Mouse (Mus musculus) MEL (cell line): ENCODE data around the gene Raph1. TPM values are rescaled to one million over a fixed set of nuclear protein-coding genes. Genes with fewer than 3 reads are reported as not detected.

Experiments
- DNase-seq: peaks from one replicate; pipeline ENCODE4 v3.0.0; 2011; ENCODE audit warnings: low read depth, low spot score
- H3K27ac ChIP-seq: 2 replicates; pipeline ENCODE4 v1.5.1; 2012; ENCODE audit warnings: low read depth, mild to moderate bottlenecking, control low read depth, low read length, moderate library complexity; ENCODE audit not compliant: control insufficient read depth
- H3K27me3 ChIP-seq, 2 experiments: fragments of 150-350 bp in 1 of 2; sonication (generic) in 1 of 2; 2 replicates each; pipeline ENCODE4 v1.6.1; 2012; ENCODE audit warnings: low read length in 2 of 2, mild to moderate bottlenecking in 2 of 2, improper control_type of control experiment in 1 of 2, moderate library complexity in 1 of 2; ENCODE audit not compliant: insufficient read depth in 2 of 2, control insufficient read depth in 1 of 2
- H3K36me3 ChIP-seq, 2 experiments: 2 replicates each; pipeline ENCODE4 v1.6.1; 2012 to 2014; ENCODE audit warnings: low read length in 2 of 2, improper control_type of control experiment in 1 of 2, inconsistent platforms in 1 of 2, mild to moderate bottlenecking in 1 of 2; ENCODE audit not compliant: insufficient read depth in 2 of 2, control insufficient read depth in 1 of 2
- H3K4me1 ChIP-seq, 2 experiments: fragments of 150-350 bp in 1 of 2; sonication (generic) in 1 of 2; 2 replicates each; pipeline ENCODE4 v1.6.1; 2012; ENCODE audit warnings: low read length in 2 of 2, improper control_type of control experiment in 1 of 2, mild to moderate bottlenecking in 1 of 2; ENCODE audit not compliant: insufficient read depth in 2 of 2, control insufficient read depth in 1 of 2
- H3K4me3 ChIP-seq, 2 experiments: fragments of 150-350 bp in 1 of 2; sonication (generic) in 1 of 2; 2 replicates each; pipeline ENCODE4 v1.5.1; 2012; ENCODE audit warnings: low read depth in 2 of 2, low read length in 2 of 2, mild to moderate bottlenecking in 2 of 2, moderate library complexity in 2 of 2, control low read depth in 1 of 2, improper control_type of control experiment in 1 of 2; ENCODE audit not compliant: control insufficient read depth in 1 of 2, insufficient read depth in 1 of 2
- H3K79me2 ChIP-seq: 2 replicates; pipeline ENCODE4 v1.6.1; 2012; ENCODE audit warnings: mild to moderate bottlenecking, low read length, moderate library complexity; ENCODE audit not compliant: control insufficient read depth, poor library complexity, insufficient read depth
- H3K9ac ChIP-seq: 2 replicates; pipeline ENCODE4 v1.6.1; 2012; ENCODE audit warnings: low read depth, mild to moderate bottlenecking, control low read depth, low read length, moderate library complexity; ENCODE audit not compliant: control insufficient read depth, poor library complexity, severe bottlenecking
- H3K9me3 ChIP-seq: fragments of 150-350 bp; sonication (generic); replicated peaks from 2 replicates; pipeline ENCODE4 v1.6.1; 2012; ENCODE audit warnings: mild to moderate bottlenecking, low read length, improper control_type of control experiment, moderate library complexity; ENCODE audit not compliant: insufficient read depth
- CHD1 ChIP-seq: IDR thresholded peaks from 2 replicates; pipeline ENCODE4 v1.6.1; 2012; ENCODE audit warnings: low read depth, mild to moderate bottlenecking, inconsistent platforms, low read length, improper control_type of control experiment
- CTCF ChIP-seq, 3 experiments: IDR thresholded peaks in 2 of 3; conservative IDR thresholded peaks in 1 of 3; 2 replicates each; pipeline ENCODE4 v1.5.1; 2011 to 2012; ENCODE audit warnings: low read length in 3 of 3, low read depth in 2 of 3, mild to moderate bottlenecking in 2 of 3, improper control_type of control experiment in 1 of 3, inconsistent platforms in 1 of 3, mixed read lengths in 1 of 3, moderate library complexity in 1 of 3; ENCODE audit not compliant: control insufficient read depth in 1 of 3, insufficient read depth in 1 of 3, poor library complexity in 1 of 3, severe bottlenecking in 1 of 3
- E2F4 ChIP-seq: IDR thresholded peaks from 2 replicates; pipeline ENCODE4 v1.6.1; 2011; ENCODE audit warnings: low read depth, low read length, improper control_type of control experiment, borderline replicate concordance
- ELF1 ChIP-seq: IDR thresholded peaks from 2 replicates; pipeline ENCODE4 v1.6.1; 2014; ENCODE audit warnings: low read depth, mild to moderate bottlenecking, inconsistent platforms, low read length, improper control_type of control experiment, moderate library complexity
- EP300 ChIP-seq, 2 experiments: IDR thresholded peaks; 2 replicates each; pipeline ENCODE4 v1.6.1; 2011; ENCODE audit warnings: improper control_type of control experiment in 2 of 2, low read length in 2 of 2, low read depth in 1 of 2, mild to moderate bottlenecking in 1 of 2
- ETS1 ChIP-seq: IDR thresholded peaks from 2 replicates; pipeline ENCODE4 v1.6.1; 2012; ENCODE audit warnings: low read depth, mild to moderate bottlenecking, inconsistent platforms, low read length, improper control_type of control experiment, moderate library complexity
- GABPA ChIP-seq: IDR thresholded peaks from 2 replicates; pipeline ENCODE4 v1.6.1; 2012; ENCODE audit warnings: low read depth, mild to moderate bottlenecking, inconsistent platforms, low read length, improper control_type of control experiment, moderate library complexity
- GATA1 ChIP-seq: IDR thresholded peaks from 2 replicates; pipeline ENCODE4 v1.6.1; 2011; ENCODE audit warnings: low read depth, low read length, improper control_type of control experiment
- HCFC1 ChIP-seq: IDR thresholded peaks from 2 replicates; pipeline ENCODE4 v1.6.1; 2012; ENCODE audit warnings: low read depth, mild to moderate bottlenecking, inconsistent platforms, low read length, improper control_type of control experiment, moderate library complexity
- JUND ChIP-seq: IDR thresholded peaks from 2 replicates; pipeline ENCODE4 v1.6.1; 2011; ENCODE audit warnings: low read depth, mild to moderate bottlenecking, improper control_type of control experiment, low read length
- KAT2A ChIP-seq: conservative IDR thresholded peaks from 2 replicates; pipeline ENCODE4 v1.6.1; 2012; ENCODE audit warnings: low read depth, low read length, improper control_type of control experiment, inconsistent platforms
- MAFK ChIP-seq: IDR thresholded peaks from 2 replicates; pipeline ENCODE4 v1.6.1; 2011; ENCODE audit warnings: low read depth, mild to moderate bottlenecking, low read length, improper control_type of control experiment, borderline replicate concordance
- MAX ChIP-seq: IDR thresholded peaks from 2 replicates; pipeline ENCODE4 v1.6.1; 2011; ENCODE audit warnings: low read length, improper control_type of control experiment
- MAZ ChIP-seq: IDR thresholded peaks from 2 replicates; pipeline ENCODE4 v1.6.1; 2012; ENCODE audit warnings: low read depth, mild to moderate bottlenecking, inconsistent platforms, low read length, improper control_type of control experiment
- MEF2A ChIP-seq: IDR thresholded peaks from 2 replicates; pipeline ENCODE4 v1.6.1; 2014; ENCODE audit warnings: low read depth, mild to moderate bottlenecking, inconsistent platforms, low read length, improper control_type of control experiment; ENCODE audit not compliant: poor library complexity, insufficient replicate concordance, severe bottlenecking; ENCODE audit errors: extremely low read depth
- NELFE ChIP-seq: IDR thresholded peaks from 2 replicates; pipeline ENCODE4 v1.6.1; 2011; ENCODE audit warnings: low read depth, low read length, improper control_type of control experiment
- POLR2AphosphoS2 ChIP-seq: IDR thresholded peaks from 2 replicates; pipeline ENCODE4 v1.6.1; 2011; ENCODE audit warnings: low read length, improper control_type of control experiment
- RAD21 ChIP-seq: IDR thresholded peaks from 2 replicates; pipeline ENCODE4 v1.6.1; 2011; ENCODE audit warnings: mild to moderate bottlenecking, low read depth, low read length, improper control_type of control experiment
- RCOR1 ChIP-seq: IDR thresholded peaks from 2 replicates; pipeline ENCODE4 v1.6.1; 2012; ENCODE audit warnings: low read depth, mild to moderate bottlenecking, inconsistent platforms, low read length, improper control_type of control experiment
- SIN3A ChIP-seq: IDR thresholded peaks from 2 replicates; pipeline ENCODE4 v1.6.1; 2012; ENCODE audit warnings: low read length, improper control_type of control experiment, inconsistent platforms
- SMC3 ChIP-seq: IDR thresholded peaks from 2 replicates; pipeline ENCODE4 v1.6.1; 2011; ENCODE audit warnings: low read depth, low read length, improper control_type of control experiment
- TBP ChIP-seq: IDR thresholded peaks from 2 replicates; pipeline ENCODE4 v1.8.0; 2011; ENCODE audit warnings: low read depth, low read length, improper control_type of control experiment
- USF2 ChIP-seq, 2 experiments: IDR thresholded peaks; 2 replicates each; pipeline ENCODE4 v1.6.1; 2011 to 2012; ENCODE audit warnings: improper control_type of control experiment in 2 of 2, low read length in 2 of 2, borderline replicate concordance in 1 of 2, inconsistent platforms in 1 of 2, low read depth in 1 of 2, mild to moderate bottlenecking in 1 of 2; ENCODE audit not compliant: insufficient read depth in 1 of 2
- ZC3H11A ChIP-seq: IDR thresholded peaks from 2 replicates; pipeline ENCODE4 v1.6.1; 2012; ENCODE audit warnings: low read depth, mild to moderate bottlenecking, inconsistent platforms, low read length, improper control_type of control experiment
- ZNF384 ChIP-seq: IDR thresholded peaks from 2 replicates; pipeline ENCODE4 v1.6.1; 2012; ENCODE audit warnings: low read depth, mild to moderate bottlenecking, inconsistent platforms, low read length, improper control_type of control experiment
- polyA plus RNA-seq, 2 experiments: library from polyadenylated mRNA; stranded (reverse) in 1 of 2; unstranded in 1 of 2; fragments of >175 nt in 1 of 2; fragments of >200 nt in 1 of 2; gene quantifications; 2 replicates each; pipeline versions ENCODE4 v1.2.1 to v1.2.4; 2012; ENCODE audit warnings: low replicate concordance in 2 of 2, low read depth in 1 of 2; ENCODE audit not compliant: insufficient read length in 2 of 2, insufficient read depth in 1 of 2, missing spikeins in 1 of 2
- total RNA-seq: library from RNA; depleted of rRNA; stranded (reverse); fragments of 300-350 nt; gene quantifications from 2 replicates; pipeline ENCODE4 v1.2.3, GENCODE M21; 2012

The Raph1 gene
- total and polyA plus RNA-seq, 3 experiments, result 0.42 to 0.67 TPM; not detected in 1

DNA sequence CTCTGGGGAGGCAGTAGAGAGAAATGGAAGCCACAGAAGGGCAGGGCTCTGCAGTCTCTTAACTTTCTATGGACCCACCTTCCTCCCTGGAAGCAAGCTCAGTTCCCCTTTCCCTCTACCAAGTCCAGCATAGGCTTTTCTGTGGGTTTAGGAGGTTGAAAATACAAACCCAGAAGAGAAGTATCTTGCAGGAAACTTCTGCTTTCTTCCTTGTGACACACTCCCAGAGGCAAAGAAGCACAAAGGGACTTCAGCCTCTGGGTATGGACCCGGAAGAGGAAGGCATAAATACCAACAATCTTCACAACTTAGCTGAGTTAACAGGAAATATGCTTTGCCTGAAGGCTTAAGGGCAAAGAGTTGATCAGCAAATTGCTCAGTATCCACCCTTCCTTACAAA lies 13.0 kb upstream of the Raph1 start:
- H3K4me3 ChIP-seq, result no peak overlapping the region
- no peak overlapping the region for H3K27ac ChIP-seq
- no peaks in the 10 kb centered on the region for H3K4me1 ChIP-seq
- no peak overlapping the region for H3K9ac ChIP-seq
- H3K27me3 ChIP-seq, result no peaks in the 10 kb centered on the region
- TF ChIP-seq TBP, result no peak
- TF ChIP-seq, all 39 proteins: peak for 0
- DNase-seq, result peak; percentile 12
- H3K36me3 ChIP-seq, result no peaks in the 10 kb centered on the region
- H3K9me3 ChIP-seq, result no peaks in the 10 kb centered on the region
- H3K79me2 ChIP-seq, result no peaks in the 10 kb centered on the region

DNA sequence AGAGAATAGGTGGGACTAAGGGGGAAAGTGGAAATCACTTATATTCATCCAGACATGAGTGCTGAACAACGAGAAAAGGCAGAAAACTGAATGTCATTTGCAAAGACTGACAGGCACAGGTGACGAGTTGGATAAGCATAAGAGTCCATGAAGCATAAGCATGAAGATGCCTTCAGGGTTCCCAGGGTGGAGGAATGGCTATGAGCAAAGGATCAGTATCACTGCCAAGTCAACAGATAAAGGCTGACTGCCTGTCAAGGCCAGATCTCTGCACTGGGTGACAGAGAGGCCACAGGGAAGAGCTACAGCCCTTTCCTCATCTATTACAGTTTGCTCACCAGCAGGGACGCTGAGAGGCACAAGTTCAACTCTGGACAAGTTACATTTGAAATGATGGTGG lies 5.8 kb upstream of the Raph1 start:
- H3K4me1 ChIP-seq, result no peaks in the 10 kb centered on the region
- H3K79me2 ChIP-seq, result no peaks in the 10 kb centered on the region
- H3K4me3 ChIP-seq, result no peak overlapping the region
- H3K36me3 ChIP-seq, result no peaks in the 10 kb centered on the region
- no peaks in the 10 kb centered on the region for H3K9me3 ChIP-seq
- TF ChIP-seq USF2 (IDR thresholded peaks at IDR 0.05; ENCODE audit: borderline replicate concordance in 1 of 2, insufficient read depth in 1 of 2, low read depth in 1 of 2, low read length in 2 of 2) (no peak), RCOR1 (no peak), JUND (no peak), HCFC1 (no peak), GABPA (no peak), POLR2AphosphoS2 (no peak), EP300 (IDR thresholded peaks at IDR 0.05; ENCODE audit: low read depth in 1 of 2, low read length in 2 of 2) (no peak), KAT2A (no peak)
- TF ChIP-seq, all 39 proteins: peak for 0
- Histone ChIP-seq H3K27me3 (no peaks in the 10 kb centered on the region), H3K27ac (no peak overlapping the region), H3K9ac (no peak overlapping the region)
- DNase-seq, result no peak

DNA sequence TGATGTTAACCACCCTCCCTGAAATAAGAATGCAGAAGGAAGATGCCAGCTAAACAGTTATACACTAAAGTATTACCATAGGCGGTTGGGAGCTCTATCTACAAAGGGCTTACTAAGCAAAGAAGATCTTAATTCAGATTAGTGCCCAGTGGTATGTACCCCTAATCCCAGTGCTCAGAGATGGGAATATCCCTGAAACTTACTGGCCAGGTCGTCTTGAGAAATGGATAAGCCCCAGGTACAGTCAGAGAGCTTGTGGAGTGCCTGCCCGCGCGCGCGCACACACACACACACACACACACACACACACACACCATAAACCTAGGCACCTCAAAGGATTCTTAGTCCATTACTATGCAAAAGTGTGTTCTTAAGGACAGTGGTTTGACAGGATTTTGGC lies 2.8 kb upstream of the Raph1 start:
- H3K27ac ChIP-seq, result no peak overlapping the region

More for the DNA sequence above, 2.8 kb upstream of the Raph1 start:
- Histone ChIP-seq H3K27me3 (no peaks in the 10 kb centered on the region), H3K79me2 (no peaks in the 10 kb centered on the region), H3K4me3 (no peak overlapping the region), H3K9me3 (no peaks in the 10 kb centered on the region), H3K9ac (no peak overlapping the region), H3K4me1 (no peaks in the 10 kb centered on the region), H3K36me3 (no peaks in the 10 kb centered on the region)
- TF ChIP-seq CHD1 (no peak), RAD21 (no peak), MAZ (no peak), SMC3 (no peak), MAFK (no peak), MAX (no peak), ETS1 (no peak), ZC3H11A (no peak), NELFE (no peak), CTCF (IDR thresholded peaks at IDR 0.05 in 2 of 3, conservative IDR thresholded peaks at IDR 0.05 in 1 of 3; ENCODE audit: control insufficient read depth in 1 of 3, insufficient read depth in 1 of 3, low read depth in 2 of 3, low read length in 3 of 3, poor library complexity in 1 of 3, severe bottlenecking in 1 of 3) (no peak), MEF2A (no peak), ZNF384 (no peak), SIN3A (no peak), ELF1 (no peak), E2F4 (no peak), GATA1 (no peak), KAT2A (no peak), RCOR1 (no peak)
- DNase-seq, result no peak
